Mouse (Mus musculus): ENCODE data around the gene Gm4969.

DNA sequence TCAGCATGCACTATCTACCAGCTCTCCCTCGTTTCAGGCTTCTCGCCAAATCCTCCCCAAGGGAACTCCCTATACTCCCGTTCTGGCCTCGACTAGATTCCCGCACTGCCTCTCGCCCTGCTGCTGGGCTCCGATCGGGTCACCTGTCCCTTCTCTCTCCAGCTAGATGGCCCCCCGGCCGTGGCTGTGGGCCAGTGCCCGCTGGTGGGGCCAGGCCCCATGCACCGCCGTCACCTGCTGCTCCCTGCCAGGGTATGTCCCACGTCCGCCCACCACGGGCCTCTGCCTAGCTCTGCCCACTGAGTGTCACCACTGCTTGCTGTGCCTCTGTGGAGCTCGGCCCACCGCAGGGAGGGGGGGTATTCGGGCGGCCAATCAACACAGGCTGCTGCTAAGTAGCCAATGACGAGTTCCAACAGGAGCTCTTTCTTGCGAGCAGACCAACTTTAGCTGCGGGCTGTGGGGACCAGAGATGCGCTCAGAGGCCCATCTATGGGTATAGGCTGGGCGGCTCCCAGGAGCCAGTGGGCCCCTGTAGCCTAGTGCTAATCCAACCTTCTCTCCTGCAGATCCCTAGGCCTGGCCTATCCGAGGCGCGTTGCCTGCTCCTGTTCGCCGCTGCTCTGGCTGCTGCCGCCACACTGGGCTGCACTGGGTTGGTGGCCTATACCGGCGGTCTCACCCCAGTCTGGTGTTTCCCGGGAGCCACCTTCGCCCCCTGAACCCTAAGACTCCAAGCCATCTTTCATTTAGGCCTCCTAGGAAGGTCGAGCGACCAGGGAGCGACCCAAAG, 25.6 kb downstream of the Gm4969 start:
- no peak for TF ChIP-seq CTCF (IDR thresholded peaks at IDR 0.05; ENCODE audit: low read depth, low read length)
- TF ChIP-seq EP300 (IDR thresholded peaks at IDR 0.05; ENCODE audit: insufficient read depth, low read depth, low read length) = no peak
- TF ChIP-seq POLR2A (IDR thresholded peaks at IDR 0.05; ENCODE audit: insufficient read depth, low read length) = peak; percentile 36

All from ES-Bruce4 (cell line).